Mouse (Mus musculus): Measurements from ENCODE around the gene Cltrn.

Gene Cltrn

DNA sequence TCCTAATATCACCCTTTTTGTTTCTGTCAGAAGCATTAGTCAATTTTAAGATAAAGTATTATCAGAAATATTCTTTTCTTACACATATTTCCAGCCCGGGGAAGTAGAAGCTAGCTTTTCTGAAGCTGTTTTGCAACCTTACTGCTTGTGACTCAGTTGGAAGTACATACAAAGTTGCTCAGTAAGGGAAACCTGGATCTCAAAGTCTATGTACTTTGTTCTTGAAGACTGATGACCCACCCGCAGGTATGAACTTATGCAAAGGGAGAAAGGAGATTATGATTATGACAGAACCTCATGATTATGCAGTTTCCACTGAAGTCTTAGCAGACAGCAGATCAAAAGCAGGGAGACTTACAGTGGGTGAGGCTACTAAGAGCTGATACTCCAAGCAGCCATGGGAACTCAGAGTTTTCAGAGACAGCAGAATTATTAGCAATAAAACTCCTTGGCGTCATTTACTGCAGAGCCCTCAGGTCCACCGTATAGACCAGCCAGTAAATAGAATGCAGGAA, 46.7 kb downstream of the Cltrn start:
- intact Hi-C loops (cut with DNase I): no loop called here

DNA sequence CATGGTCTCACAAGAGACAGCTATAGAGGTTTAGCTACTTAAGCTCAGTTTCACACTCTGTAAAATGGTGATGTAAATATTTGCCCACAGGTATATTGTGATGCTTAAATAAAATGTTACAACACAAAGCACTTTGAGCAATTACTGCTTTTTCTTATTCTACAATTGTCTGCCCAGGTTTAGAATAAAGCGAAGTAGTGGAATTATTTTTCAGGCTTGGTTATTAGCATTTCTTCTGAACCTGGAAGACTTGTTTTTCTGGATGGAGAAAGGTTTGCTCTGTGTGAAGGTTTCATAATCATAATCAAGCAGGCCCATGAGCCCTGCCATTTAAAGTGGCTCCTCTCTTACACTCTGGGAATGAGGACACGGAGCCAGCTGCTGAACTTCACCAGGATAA, 50.4 kb downstream of the Cltrn start, which contains the start of gene Ace2:
Gene Ace2, plus strand, starts transcription at position 301 of the 400 bp plus-strand sequence.
- intact Hi-C loops (cut with DNase I): no loop called here

DNA sequence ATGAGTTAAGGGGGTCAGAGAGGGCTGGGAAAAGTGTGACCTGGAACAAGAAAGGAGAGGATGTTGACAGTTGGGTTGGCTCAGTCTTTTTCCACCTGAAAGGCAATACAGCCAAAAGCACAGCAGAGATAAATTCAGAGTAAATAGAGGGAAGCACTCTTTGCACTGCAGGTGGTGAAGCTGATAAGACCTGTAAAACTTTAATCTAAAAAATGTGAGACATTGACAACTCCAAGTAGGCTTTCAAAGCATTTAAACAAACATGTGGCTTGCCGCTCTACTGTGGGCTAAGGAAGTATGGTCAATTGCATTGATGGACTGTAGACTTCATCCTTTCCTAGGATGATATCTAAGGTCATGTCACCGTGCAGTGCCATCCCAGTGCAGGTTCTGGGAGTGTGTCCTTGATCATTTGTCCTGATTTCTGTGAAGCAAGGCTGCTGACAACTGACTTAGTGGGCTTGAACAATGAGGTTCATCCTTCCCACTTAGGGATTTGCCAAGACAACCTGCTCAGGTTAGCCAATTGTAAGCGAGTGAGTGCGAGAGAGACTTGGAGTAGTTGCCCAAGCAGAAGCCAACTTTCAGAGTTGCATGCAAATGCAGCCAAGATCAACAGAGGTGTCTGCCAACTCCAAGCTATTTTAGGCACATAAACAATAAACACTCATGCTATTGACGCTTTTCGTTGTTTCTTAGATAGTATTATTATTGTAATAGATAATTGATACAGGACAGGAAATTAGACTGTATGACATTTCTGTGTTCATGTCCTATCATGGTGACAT, 57.0 kb downstream of the Cltrn start:
- intact Hi-C loops (cut with DNase I): no loop called here

DNA sequence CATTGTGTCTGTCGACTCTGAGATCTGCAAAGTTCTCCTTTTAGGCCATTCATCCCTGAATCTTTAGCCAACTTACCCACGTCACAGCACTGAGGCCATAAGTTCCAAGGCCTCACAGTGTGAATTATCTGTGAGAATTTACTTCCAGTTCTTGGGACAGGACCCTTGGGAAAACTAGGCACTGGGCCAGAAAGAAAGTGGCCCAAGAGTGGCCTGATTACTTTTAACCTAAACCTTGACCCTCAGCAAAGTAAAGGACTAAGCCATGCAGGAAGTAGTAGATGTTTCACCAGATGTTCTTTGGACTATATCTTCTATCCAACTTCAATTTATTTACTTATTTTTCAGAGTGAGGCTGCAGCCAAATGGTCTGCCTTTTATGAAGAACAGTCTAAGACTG, 64.1 kb downstream of the Cltrn start:
- intact Hi-C loops (cut with DNase I): no loop called here

DNA sequence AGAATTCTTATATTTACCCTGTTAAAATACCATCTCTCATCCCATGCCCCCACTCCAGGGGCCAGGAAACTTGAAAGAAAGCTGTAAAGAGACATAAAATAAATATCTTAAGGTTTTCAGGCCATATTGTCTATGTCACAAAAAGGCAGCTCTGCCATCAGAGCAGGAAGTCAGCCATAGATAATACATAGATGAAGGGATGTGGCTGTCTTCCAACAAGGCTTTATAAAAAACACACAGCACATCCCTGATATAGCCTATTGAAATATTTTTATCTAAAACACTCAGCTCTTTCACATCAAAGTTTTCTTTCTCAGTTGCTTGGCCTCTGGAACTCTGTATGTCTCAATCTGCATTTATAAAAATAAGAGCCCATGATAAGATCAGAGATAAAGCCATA, 65.0 kb downstream of the Cltrn start:
- intact Hi-C loops (cut with DNase I): no loop called here

DNA sequence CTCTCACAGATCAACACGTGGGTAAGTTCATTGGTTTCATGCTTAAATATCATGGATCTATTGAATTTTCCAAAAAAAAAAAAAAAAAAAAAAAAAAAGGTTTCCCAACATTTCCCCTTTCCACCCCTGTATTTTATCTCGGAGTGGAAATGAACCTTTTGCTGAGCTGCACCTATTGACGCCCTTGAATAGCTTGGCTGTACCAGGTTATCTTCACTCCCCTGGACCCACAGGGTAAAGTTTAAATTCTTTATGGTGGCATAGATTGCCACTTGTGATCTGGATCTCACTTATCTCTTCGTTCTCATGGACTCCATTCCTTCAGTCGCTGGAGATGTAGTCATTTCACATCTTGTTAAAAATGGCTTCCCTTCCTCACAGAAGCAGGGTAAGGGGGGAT, 66.0 kb downstream of the Cltrn start:
- intact Hi-C loops (cut with DNase I): no loop called here

DNA sequence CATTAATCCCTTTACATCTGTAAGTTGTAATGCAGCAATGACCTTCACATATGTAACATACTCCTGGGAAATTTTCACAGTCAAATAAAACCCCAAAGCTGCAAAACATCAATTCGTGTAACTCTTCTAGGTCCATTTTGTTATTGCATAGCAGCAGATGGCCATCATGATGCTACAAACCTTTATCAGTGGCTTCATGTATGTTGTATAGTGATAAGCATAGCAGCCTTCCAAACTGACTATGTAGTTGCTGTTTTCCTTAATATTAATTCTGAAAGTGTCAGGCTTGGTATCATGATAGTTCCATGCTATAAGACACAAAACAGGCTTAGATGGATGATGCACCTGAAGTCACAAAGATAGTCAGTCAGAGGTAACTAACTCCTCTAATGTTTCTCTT, 76.1 kb downstream of the Cltrn start:
- intact Hi-C loops (cut with DNase I): no loop called here
